Mouse (Mus musculus): Measurements from ENCODE around the gene Plcb3.

The Plcb3 gene

GRCm38 (mm10) chr19:6970460-6971085 is 5.7 kb downstream of the Plcb3 start:
- peak; percentile 64 for DNase-seq (ENCODE audit: low spot score)

DNA sequence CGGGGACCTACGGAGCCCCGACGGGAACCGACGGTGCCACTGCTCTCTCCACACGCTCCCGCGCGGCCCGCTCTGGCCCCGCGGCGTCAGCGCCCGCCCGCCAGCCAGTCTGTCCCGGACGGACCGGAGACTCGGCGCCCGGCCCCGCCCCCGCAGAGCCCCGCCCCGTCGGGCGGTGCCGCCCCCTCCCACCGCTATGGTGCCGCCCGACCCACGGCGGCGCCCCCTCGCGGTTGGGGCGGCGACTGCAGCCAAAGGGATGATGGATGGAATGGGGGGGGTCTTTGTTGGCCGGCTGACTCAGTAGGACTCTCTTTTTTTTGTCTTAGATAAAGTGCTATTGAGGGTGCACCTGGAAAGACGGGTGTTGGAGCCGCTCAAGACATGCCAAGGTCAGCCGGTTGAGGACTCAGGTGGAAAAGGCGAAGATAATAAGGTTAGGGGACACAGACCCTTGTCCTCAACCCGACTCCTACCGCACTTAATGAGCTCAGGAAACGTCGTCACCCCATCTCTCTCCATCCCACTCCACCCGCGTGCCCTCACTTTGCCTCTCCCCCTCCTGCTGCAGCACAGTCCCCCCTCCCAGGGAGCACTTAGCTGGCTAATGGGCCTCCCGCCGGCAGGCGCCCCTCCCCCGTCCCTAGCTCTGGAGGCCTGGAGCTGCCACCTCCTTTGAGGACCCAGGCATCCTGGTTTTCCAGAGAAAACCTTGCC is 6.4 kb downstream of the Plcb3 start:
- peak; percentile 76 for DNase-seq (ENCODE audit: low spot score)

DNA sequence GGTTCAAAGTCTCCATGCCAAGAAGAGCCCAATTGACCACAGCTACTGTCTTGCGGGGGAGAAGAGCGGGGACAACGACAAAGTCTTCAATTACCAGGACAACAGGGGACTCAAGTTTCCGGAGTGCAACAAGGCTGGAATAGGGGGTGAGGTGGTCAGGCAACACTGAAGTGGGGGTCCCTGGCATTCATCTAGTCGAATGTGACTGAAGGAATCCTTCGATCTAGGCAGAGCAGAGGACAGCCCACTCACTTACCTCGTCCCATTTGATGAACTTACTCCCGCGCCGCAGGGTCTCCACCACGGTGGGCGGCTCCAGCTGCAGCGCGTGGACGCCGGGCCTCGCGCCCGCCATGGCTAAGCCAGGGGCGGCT is 7.0 kb downstream of the Plcb3 start:
- no peak for DNase-seq (ENCODE audit: low spot score)

GRCm38 (mm10) chr19:6968491-6969271 is 7.6 kb downstream of the Plcb3 start:
- no peak for DNase-seq (ENCODE audit: low spot score)

DNA sequence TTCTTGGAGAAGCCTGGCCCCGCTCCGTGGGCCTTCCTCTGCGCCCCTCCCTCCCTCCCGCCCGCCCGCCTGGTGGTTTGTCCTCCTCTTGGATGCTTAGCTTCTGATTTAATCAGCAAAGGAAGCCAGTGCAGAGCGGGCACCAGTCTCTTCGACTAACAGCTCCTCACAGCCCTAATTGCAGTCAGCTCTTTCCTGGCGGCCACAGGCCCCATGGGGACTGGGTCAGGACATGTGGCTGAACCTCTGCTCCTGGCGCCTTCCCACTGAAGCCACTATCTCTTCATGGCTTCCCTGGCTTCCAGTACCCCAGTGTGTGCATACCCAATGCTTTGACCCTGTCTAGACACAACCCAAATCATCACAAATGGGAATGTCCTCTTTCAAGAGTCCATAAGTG is 19.8 kb downstream of the Plcb3 start:
- DNase-seq (ENCODE audit: low spot score): peak; percentile 75

- no peak for DNase-seq (ENCODE audit: low spot score)
Observed at GRCm38 (mm10) chr19:6955424-6955823, 20.8 kb downstream of the Plcb3 start.

GRCm38 (mm10) chr19:6954046-6954445 is 22.2 kb downstream of the Plcb3 start:
- peak; percentile 47 for DNase-seq (ENCODE audit: low spot score)

DNA sequence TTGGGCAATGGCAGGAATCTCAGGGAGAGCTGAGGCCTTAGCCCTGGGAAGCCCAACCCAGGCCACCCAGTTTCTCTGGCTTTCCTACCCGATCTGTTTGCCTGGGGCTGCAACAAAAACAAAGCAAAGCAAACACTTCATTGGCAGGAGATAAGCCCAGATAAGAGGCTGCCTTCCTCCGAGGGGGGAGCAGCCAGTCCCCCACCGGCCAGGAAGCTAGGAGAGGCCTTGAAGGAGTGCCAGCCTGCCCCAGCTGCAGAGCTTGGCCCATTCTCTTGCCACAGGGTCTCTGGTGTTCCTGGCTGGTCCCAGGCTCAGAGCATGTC is 23.6 kb downstream of the Plcb3 start:
- DNase-seq (ENCODE audit: low spot score): no peak

GRCm38 (mm10) chr19:6951994-6952711 is 24.1 kb downstream of the Plcb3 start:
- DNase-seq (ENCODE audit: low spot score): peak; percentile 74

DNA sequence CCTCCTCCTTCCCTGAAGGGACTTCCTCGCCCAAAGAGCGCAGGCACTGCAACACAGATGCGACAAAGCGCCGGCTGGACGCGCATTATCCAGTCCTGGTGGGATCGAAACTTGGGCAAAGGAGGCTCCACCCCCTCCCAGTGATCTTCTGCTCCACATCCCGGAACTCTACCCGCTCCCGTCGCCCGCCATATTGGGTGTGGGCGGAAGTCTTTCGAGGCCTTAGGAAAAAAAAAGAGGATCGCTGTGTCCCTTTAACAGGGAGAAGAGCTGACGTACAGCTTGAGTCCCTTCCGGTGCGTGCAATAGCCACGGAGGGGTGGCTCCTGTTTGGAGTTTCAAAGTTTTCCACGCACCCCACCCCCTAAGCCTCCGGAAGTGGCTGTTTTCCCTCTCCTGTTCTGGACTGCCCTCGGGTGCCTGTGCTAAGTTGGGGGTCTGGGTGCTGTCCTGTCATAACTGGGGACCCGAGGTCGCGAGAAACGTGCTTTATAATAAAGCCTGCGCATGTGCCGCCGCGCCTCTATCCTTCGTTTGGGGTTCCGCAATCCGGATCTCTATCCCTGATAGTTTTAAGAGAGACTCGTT is 24.8 kb downstream of the Plcb3 start:
- peak; percentile 92 for DNase-seq (ENCODE audit: low spot score)

GRCm38 (mm10) chr19:6950613-6951153 is 25.6 kb downstream of the Plcb3 start:
- peak; percentile 25 for DNase-seq (ENCODE audit: low spot score)

DNA sequence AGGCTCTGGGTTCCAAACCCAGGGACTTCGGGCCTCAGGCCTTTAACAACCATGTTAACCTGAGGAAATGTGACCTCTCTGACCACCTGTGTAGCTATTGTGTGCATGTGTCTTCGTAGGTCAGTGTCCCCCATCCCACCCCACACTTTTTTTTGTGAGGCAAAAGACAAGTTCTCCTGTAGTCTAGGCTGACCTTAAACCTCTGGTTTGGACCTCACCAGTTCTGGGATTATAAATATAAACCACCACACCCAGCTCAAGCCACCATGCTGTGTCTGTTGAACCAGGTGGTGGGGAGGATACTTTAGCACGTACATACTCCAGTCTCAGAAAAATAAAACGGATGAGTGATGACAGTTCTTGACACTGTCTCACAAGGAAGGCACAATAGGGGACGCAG is 26.3 kb downstream of the Plcb3 start:
- no peak for DNase-seq (ENCODE audit: low spot score)

GRCm38 (mm10) chr19:6949532-6949931 is 26.7 kb downstream of the Plcb3 start:
- no peak for DNase-seq (ENCODE audit: low spot score)

DNA sequence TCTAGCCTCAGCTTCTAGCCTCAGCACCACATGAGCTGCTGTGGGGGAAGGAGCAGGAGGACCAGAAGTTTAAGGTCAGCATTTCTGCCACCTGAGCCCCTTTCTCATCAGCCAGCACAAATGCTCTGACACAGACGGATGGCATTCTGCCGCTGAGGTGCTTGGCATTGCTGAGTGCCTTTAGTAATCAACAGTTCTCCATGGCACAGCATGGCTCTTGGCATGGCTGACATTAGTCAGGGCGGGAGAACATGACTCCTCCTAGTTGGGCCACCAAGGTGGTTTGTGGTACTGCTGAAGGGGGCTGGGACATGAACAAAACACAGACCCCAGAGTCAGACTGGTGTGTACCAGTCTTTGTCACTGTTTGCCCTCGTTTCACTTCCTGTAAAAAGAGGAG is 28.1 kb downstream of the Plcb3 start:
- DNase-seq (ENCODE audit: low spot score): no peak

GRCm38 (mm10) chr19:6947742-6948141 is 28.5 kb downstream of the Plcb3 start:
- no peak for DNase-seq (ENCODE audit: low spot score)

DNA sequence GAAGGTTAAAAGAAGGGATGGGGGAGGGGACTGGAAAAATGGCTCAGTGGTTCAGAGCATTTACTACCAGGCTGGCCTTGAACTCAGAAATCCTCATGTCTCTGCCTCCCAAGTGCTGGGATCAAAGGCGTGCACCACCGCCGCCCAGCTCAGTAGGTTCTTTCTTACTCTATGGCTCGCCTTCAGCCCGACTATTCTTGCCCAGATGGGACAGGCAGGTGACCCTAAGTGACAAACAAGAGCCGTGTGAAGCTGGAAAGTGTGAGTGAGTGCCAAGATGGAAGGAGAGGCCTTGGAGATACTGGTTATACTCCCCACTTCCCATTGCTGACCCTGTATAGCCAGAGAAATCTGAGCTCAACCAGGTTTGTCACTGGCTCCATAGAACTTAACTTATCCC is 32.6 kb downstream of the Plcb3 start:
- DNase-seq (ENCODE audit: low spot score): no peak

DNA sequence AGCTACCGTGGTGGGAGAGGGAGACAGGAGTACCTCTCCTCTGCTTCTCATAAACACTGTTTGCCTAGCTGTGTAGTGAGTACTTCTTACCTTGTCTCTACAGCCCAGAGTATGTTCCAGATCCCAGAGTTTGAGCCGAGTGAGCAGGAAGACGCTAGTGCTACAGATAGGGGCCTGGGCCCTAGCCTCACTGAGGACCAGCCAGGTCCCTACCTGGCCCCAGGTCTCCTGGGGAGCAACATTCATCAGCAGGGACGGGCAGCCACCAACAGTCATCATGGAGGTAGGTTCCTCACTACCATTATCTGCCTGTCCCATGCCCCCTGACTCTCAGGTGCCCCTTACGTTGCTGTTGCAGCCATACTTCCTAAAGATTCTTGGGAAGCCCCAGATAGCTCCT is 33.5 kb downstream of the Plcb3 start:
- no peak for DNase-seq (ENCODE audit: low spot score)

GRCm38 (mm10) chr19:6942249-6942691 is 34.0 kb downstream of the Plcb3 start, which contains the start of gene Gpr137:
TSS of gene Gpr137 (minus strand) at chr19:6942480.
- peak; percentile 89 for DNase-seq (ENCODE audit: low spot score)

DNA sequence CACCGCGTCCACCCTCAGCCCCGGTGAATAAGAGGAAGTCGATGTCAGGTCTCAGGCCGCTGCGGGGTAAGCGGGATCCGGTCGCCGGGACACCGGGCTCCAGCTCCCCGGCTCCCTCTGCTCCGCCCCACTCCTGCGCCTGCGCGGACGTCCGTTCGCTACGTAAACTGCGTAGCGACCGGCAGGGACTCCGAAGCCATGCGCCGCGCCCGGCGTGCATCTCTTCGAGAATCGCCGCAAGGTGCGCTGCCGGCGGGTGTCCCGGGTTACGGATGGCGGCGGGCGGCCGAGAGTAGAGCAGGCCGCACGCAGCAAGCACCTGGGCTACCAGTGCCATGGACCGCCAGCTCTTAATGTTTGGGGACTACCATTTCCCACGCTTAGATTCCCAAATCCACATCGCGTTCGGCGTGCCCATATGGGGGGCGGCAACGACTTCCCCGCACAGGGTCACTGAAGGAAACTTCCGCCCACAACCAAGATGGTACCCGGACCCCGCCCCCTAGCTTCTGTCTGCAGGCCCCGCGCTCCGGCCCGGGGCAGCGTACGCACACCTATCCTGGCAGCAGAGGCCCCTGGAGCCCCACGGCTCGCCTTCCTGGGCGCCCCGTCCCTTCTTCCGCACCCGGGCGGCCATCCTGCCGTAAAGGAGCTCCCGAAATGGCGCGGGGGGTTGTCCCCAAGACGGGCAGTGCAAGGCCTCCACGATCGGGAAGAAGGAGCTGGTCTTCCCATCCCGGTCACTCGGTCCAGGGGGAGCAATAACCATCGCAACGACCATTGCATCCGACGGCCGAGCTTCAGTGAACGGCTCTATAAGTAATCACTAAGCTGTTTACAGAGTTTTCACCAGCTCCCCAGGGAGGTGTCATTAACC is 34.7 kb downstream of the Plcb3 start, which contains the start of gene Bad:
Bad (plus strand) TSS at position 490 of the 877 bp plus-strand sequence.
- DNase-seq (ENCODE audit: low spot score): peak; percentile 89
